Mouse (Mus musculus) heart, postnatal 0 days (tissue): ENCODE data around the gene Atg101. TPM values are rescaled to one million over a fixed set of nuclear protein-coding genes. Genes with fewer than 3 reads are reported as not detected.

Source experiments
- ATAC-seq: fragments of 200-750 bp; cut with Nextera tagmentation; 2 replicates; pipeline ENCODE4 v1.8.0; 2017; ENCODE audit warnings: low read depth, moderate number of reproducible peaks, moderate library complexity; ENCODE audit not compliant: insufficient read depth
- DNase-seq: peaks from one replicate; pipeline ENCODE4 v3.0.0-alpha.2; 2016; ENCODE audit warnings: low spot score
- H3K27ac ChIP-seq: fragments of 300-500 bp; sonication (generic); 2 replicates; pipeline ENCODE4 v1.5.1; 2014; ENCODE audit warnings: low read depth, mild to moderate bottlenecking
- H3K27me3 ChIP-seq: fragments of 300-500 bp; sonication (generic); 2 replicates; pipeline ENCODE4 v1.6.1; 2014; ENCODE audit warnings: low read length, mixed read lengths; ENCODE audit not compliant: control insufficient read depth, insufficient read depth
- H3K36me3 ChIP-seq: fragments of 300-500 bp; sonication (generic); replicated peaks from 2 replicates; pipeline ENCODE4 v1.6.1; 2014; ENCODE audit warnings: low read length, mixed read lengths; ENCODE audit not compliant: control insufficient read depth, insufficient read depth
- H3K4me1 ChIP-seq: fragments of 300-500 bp; sonication (generic); 2 replicates; pipeline ENCODE4 v1.6.1; 2014; ENCODE audit warnings: antibody characterized with exemption; ENCODE audit not compliant: control insufficient read depth, insufficient read depth
- H3K4me2 ChIP-seq: fragments of 300-500 bp; sonication (generic); 2 replicates; pipeline ENCODE4 v1.6.1; 2014; ENCODE audit warnings: low read depth, mild to moderate bottlenecking, low read length, moderate library complexity
- H3K4me3 ChIP-seq: fragments of 300-500 bp; sonication (generic); 2 replicates; pipeline ENCODE4 v1.5.1; 2014; ENCODE audit warnings: low read depth, low read length
- H3K9ac ChIP-seq: fragments of 300-500 bp; sonication (generic); replicated peaks from 2 replicates; pipeline ENCODE4 v1.6.1; 2014; ENCODE audit warnings: low read depth, low read length, mixed read lengths
- H3K9me3 ChIP-seq: fragments of 300-500 bp; sonication (generic); replicated peaks from 2 replicates; pipeline ENCODE4 v1.6.1; 2016; ENCODE audit warnings: low read length; ENCODE audit not compliant: control insufficient read depth
- CTCF ChIP-seq: IDR thresholded peaks from 2 replicates; pipeline ENCODE4 v1.5.1; 2016; ENCODE audit warnings: antibody characterized with exemption, control low read depth, low read depth
- EP300 ChIP-seq: IDR thresholded peaks from 2 replicates; pipeline ENCODE4 v1.6.1; 2016; ENCODE audit warnings: antibody characterized with exemption, low read depth
- WGBS: fragments of 180-500 bp; shearing (Covaris S2); extraction: QIAGEN DNeasy Blood & Tissue Kit; methylation state at CpG from one replicate; pipeline ENCODE4 v1.1.7; 2014; 5-methylcytosine and 5-hydroxymethylcytosine counted together
- polyA plus RNA-seq: library from polyadenylated mRNA; unstranded; fragments of >200 nt; fragmentation: Nextera tagmentation; extraction: Ambion mirVana; gene quantifications from 2 replicates; pipeline ENCODE4 v1.2.1, GENCODE M21; 2015
- total RNA-seq: library from RNA; depleted of rRNA; stranded (reverse); fragments of >200 nt; gene quantifications from 2 replicates; pipeline ENCODE4 v1.2.3, GENCODE M21; 2014; ENCODE audit warnings: low replicate concordance

Atg101 gene
- total and polyA plus RNA-seq, 2 experiments from 2014 or later: 48.6 to 61.6 TPM

DNA sequence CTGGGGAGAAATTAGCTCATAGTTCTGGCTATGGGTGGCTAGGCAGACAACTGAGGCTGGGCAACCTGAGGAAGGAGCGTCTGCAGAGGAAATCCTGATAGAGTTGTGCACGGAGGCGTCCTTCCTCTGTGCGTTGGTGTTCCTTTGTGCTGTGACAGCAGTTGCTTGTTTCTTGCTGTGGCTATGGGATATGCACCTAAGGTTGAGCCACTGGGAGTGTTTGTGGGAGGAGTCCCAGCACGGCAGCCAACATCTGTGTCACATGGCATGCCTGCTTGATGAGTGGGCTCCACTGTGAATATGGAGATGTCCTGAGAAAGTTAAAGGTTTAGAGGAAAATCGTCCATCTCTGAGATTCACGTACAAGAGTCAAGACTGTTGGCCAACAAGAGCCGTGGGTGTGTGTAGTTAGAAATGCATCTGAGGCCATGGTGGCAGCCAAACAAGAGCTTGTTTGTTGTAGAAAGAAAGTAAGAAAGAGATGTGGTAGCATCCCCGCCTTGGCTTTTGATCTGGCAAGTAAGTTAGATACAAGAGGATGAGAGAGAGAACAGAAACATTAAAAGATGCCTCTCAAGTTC is 33.8 kb upstream of the Atg101 start:
- Histone ChIP-seq H3K9ac (no peak overlapping the region), H3K9me3 (no peaks in the 10 kb centered on the region), H3K4me1 (peaks cover 45% of the 10 kb centered on the region), H3K4me3 (no peak overlapping the region), H3K36me3 (no peaks in the 10 kb centered on the region), H3K27ac (no peak overlapping the region), H3K4me2 (no peak overlapping the region), H3K27me3 (no peaks in the 10 kb centered on the region)
- no peak for TF ChIP-seq EP300
- no peak for TF ChIP-seq CTCF
- ATAC-seq: no peak
- no peak for DNase-seq
- WGBS: 67% methylated on average over 9 of the region's 9 CpGs

DNA sequence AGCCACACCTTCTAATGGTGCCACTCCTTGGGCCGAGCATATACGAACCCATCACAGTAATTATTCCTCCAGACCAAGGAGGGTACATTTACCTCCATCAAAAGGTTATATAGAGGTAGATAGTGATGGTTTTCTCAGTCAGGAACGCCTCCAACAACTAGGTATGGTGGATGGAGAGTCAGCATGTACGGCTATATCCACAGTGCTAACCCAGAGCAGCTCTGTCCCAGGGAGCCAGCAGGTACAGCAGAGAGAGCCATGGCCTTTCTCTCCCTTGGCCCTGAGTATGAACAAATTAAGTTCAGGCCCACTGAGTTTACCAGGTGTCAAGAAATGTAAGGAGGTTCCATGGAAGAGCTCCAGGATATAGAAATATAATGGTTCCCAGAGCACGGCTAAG is 32.1 kb upstream of the Atg101 start:
- Histone ChIP-seq H3K36me3 (no peaks in the 10 kb centered on the region), H3K4me3 (no peak overlapping the region), H3K27me3 (no peaks in the 10 kb centered on the region), H3K9me3 (no peaks in the 10 kb centered on the region), H3K4me1 (peaks cover 49% of the 10 kb centered on the region), H3K9ac (no peak overlapping the region), H3K27ac (no peak overlapping the region), H3K4me2 (no peak overlapping the region)
- no peak for ATAC-seq
- TF ChIP-seq EP300 (no peak), CTCF (no peak)
- 88% methylated on average over 5 of the region's 5 CpGs for WGBS
- no peak for DNase-seq

DNA sequence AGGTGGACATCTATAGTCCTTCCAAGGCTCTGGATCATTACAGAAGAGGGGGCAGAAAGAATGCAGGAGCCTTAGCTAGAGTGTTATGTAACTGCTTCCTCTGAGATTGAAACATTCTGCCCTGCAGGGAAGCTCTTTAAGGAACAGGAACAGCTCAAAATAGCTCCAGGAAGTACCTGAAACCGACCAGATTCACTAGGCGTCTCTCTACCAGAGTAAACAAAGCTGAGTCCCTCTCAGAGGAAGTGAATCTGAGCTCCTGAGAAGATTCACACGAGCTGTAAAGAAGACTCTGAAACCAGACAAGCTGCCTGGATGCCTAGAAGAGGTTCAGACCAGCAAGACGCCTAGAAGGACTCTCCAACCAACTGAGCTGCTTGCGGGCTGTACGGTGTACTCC is 31.5 kb upstream of the Atg101 start:
- H3K9me3 ChIP-seq: no peaks in the 10 kb centered on the region
- no peak overlapping the region for H3K9ac ChIP-seq
- H3K4me3 ChIP-seq: no peak overlapping the region
- no peak for DNase-seq
- H3K27ac ChIP-seq: no peak overlapping the region
- no peak overlapping the region for H3K4me2 ChIP-seq
- peaks cover 45% of the 10 kb centered on the region for H3K4me1 ChIP-seq
- H3K36me3 ChIP-seq: no peaks in the 10 kb centered on the region
- no peak for TF ChIP-seq EP300
- TF ChIP-seq CTCF: no peak
- 78% methylated on average over 6 of the region's 6 CpGs for WGBS
- no peaks in the 10 kb centered on the region for H3K27me3 ChIP-seq
- ATAC-seq: no peak

DNA sequence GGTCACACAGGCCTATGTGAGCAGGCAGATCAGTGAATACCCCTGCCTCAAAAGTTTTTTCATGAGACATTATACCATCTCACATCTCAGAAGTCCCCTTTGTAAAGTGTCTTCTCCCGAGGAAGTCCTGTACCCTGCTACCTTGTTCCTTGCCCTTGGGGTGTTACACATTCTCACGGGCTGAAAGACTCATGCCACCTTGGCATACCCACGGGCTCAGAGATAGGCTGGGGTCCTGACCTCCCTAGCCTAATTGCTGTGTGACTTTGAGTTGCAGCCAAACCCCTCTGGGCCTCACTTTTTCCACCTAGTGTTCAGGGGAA is 30.5 kb upstream of the Atg101 start:
- Histone ChIP-seq H3K36me3 (no peaks in the 10 kb centered on the region), H3K9ac (no peak overlapping the region), H3K4me2 (peak overlapping the region; percentile 89), H3K4me3 (peak overlapping the region; percentile 62), H3K27ac (peak overlapping the region; percentile 70; the same call in 1 of the 2 replicates), H3K27me3 (no peaks in the 10 kb centered on the region), H3K4me1 (peaks cover 36% of the 10 kb centered on the region), H3K9me3 (no peaks in the 10 kb centered on the region)
- ATAC-seq (no peak), DNase-seq (no peak)
- TF ChIP-seq EP300 (no peak), CTCF (no peak)
- 27% methylated on average over 3 of the region's 3 CpGs for WGBS

DNA sequence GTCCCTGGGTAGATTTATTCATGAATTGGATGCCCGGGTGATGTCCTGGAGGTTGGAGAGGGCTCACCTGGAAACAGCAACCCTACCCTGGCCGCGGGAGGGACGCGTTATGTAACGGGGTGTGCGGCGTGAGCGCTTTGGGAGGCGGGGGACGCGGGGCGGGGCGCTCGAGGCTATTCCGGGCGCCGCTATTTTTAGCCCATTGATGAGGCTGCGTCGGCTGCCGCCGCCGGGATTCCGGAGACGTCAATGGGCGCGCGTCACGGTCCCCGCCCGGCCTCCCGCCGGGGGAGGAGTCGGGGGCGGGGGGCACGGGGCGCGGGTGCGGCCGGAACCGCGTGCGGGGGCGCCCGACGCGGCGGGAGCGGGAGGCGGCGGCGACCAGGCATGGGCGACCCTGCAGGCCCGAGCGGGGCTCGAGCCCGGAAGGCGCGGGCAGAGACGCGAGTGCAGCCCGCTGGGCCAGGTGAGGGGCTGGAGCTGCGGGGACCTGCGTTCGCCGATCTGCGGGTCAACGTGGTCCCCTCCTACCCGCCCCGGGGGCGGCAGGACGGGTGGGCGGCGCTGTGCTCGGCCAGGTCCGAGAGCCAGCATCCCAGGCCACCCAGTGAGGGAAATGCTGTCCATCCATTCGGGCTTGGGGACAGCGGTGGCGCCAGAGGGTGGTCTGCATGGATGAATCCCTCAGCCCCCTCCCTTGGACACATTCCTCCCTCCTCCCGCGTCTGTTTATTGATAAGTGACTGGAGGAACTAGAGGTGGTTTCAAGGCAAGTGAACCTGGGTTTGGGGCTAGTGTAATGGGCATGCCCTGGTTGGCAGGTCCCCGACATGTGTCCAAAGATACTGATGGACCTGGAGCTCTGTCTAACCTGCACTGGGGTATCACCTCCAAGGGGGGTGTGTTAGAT is 29.9 kb upstream of the Atg101 start, which contains the start of gene Nr4a1:
Nr4a1 (plus strand) TSS at position 384 of the 910 bp plus-strand sequence.
- WGBS: 1% methylated on average over 79 of the region's 82 CpGs
- ATAC-seq: peak; percentile 80
- Histone ChIP-seq H3K4me2 (peak within 1 kb of the TSS; percentile 89), H3K27me3 (no peaks in the 10 kb centered on the region), H3K36me3 (no peaks in the 10 kb centered on the region), H3K4me3 (peak within 1 kb of the TSS; percentile 62), H3K9me3 (no peaks in the 10 kb centered on the region), H3K9ac (peak within 1 kb of the TSS; percentile 79), H3K4me1 (peaks cover 30% of the 10 kb centered on the region), H3K27ac (peak within 1 kb of the TSS; percentile 70)
- no peak for TF ChIP-seq CTCF
- peak; percentile 64 for TF ChIP-seq EP300
- peak; percentile 87 for DNase-seq
